Mouse (Mus musculus) neutrophil, adult 59 days (primary cell): ENCODE measurements around the gene Kif5a. TPM values are rescaled to one million over a fixed set of nuclear protein-coding genes. Genes with fewer than 3 reads are reported as not detected.

Experiments used
- total RNA-seq, 2 experiments: library from RNA; stranded (reverse); gene quantifications; 1 replicate in 1 of 2; 2 replicates in 1 of 2; pipeline ENCODE4 v1.2.4; 2023

Gene Kif5a
- total RNA-seq = under 1 TPM; 0.26 to 0.58 TPM

DNA sequence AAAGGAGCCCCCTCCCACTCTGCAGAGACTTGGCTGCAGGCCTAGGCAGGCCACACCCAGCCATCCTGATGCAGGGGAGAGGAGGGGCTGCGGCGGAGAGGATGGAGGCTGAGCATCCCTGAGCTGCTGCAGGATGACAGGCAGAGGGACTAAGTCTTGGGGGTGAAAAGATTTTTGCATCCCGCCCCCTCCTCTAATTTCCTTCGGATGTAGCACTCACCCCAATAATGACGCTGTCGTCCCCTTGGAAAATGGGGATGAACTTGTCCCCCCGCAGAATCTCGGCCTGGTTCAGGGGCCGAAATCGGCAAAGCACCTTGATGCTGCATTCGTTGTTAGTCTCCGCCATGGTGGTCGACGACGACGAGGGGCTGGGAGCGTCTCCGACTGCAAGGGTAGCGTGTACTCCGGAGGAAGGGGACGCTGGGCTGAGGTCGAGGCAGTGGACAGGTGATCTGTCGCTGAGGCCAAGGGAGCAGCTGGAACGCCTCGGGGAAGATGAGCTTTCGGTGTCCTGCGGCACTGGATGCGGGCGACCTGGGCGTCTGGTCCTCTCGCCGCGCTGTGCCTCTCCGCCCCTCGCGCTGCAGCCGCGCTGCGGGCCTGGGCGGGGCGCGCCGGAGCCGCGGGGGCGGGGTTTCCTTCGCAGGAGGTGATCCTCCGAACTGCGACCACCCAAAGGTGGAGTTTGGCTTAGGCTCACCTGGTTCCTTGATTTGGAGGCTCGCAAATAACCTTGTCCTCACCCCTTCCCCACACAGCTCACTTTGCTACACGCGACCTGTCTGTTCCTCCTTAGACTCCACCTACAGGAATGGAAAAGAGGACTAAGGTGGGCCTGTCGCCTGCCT lies at the start of gene Kif5a:
Gene Kif5a, minus strand, starts transcription at position 801 of the 851 bp plus-strand sequence.

DNA sequence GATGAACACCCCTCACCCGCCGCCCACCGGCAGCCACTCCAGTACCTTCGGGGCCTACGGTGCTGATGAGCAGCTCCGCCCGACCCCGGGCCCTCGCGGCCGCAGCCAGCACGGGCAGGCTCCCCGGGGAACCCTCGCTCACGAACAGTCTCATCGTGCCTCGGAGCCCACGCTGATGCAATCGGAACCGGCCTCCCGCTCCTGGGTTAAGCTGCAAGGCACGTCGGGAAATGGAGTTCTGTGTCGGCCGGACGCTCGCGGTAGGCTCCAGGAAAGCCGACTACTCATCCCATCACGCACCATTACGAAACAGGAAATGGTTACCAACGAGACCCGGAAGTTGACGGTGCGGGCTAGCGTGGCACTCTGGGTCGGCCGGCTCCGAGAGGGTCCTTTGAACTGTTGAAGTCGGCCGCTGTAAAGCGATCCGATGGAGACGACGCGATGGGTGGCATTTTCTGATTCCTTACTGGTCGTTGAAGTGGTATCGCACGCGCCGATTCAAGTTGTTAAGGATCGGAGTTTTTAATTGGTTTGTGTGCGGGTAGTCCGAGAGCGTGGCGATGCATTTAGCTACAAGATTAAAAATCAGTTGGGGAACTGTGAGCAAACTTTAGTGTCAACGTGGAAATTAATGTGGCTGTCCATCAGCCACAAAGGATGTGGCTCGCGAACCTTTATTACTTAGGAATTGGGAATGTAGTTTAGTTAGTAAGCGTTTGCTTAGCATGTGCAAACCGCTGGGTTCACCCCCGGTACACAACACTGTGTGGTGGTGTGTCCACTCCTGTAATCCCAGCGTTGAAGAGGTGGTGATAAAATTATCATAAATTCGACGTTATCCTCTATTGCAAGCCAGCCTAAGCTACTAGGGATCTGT lies 48.6 kb upstream of the Kif5a start, which contains the start of gene Mars:
Gene Mars, minus strand, starts transcription at position 311 of the 880 bp plus-strand sequence.

DNA sequence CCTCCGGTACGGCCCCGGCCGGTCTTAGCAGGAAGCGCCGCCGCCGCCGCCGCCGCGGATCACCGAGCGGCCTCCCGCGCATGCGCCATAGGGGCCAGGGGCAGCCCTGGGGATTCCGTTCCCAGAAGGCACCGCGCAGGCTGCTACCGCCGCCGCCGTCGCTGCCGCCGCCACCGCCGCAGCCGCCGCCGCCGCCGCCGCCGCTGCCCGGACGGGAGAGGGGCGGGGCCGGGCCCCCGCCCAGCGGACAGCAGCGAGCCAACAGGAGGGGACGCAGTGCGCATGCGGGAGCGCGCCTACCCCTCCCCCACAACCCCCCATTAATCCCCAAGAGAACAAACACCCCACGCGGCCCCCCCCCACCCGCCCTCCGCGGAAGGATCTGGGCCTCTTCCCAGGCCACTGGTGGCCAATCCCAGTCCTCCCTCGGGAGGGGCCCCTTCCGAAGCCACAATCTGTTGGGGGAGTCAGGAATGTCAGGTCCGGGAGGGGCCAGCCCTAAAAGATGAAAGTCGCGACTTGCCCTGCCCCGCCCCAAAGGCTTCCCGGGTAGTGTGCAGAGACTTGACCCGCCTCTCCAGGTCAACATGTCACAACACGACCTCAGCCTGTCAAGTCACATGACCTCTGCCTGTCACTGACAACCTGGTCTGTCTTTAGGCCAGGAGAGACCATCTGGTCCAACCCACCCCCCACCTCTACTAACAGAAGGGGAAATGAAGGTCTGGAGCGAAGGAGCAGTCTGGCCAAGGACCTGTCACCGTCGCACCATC lies 25.8 kb upstream of the Kif5a start, which contains the start of gene Mbd6:
Gene Mbd6, minus strand, starts transcription at position 219 of the 773 bp plus-strand sequence.

GRCm38 (mm10) chr10:127266112-127267091 lies 3.3 kb upstream of the Kif5a start, which contains the start of gene Dctn2:
TSS of gene Dctn2 (plus strand) at chr10:127266368.

GRCm38 (mm10) chr10:127211414-127211854 lies 51.7 kb downstream of the Kif5a start, which contains the start of gene Pip4k2c:
TSS of gene Pip4k2c (minus strand) at chr10:127211585.

GRCm38 (mm10) chr10:127195328-127196129 lies 67.6 kb downstream of the Kif5a start, which contains the start of gene Dtx3:
TSS of gene Dtx3 (minus strand) at chr10:127195728.

GRCm38 (mm10) chr10:127189651-127190381 lies 73.3 kb downstream of the Kif5a start, which contains the start of gene Arhgef25:
TSS of gene Arhgef25 (minus strand) at chr10:127190083.

DNA sequence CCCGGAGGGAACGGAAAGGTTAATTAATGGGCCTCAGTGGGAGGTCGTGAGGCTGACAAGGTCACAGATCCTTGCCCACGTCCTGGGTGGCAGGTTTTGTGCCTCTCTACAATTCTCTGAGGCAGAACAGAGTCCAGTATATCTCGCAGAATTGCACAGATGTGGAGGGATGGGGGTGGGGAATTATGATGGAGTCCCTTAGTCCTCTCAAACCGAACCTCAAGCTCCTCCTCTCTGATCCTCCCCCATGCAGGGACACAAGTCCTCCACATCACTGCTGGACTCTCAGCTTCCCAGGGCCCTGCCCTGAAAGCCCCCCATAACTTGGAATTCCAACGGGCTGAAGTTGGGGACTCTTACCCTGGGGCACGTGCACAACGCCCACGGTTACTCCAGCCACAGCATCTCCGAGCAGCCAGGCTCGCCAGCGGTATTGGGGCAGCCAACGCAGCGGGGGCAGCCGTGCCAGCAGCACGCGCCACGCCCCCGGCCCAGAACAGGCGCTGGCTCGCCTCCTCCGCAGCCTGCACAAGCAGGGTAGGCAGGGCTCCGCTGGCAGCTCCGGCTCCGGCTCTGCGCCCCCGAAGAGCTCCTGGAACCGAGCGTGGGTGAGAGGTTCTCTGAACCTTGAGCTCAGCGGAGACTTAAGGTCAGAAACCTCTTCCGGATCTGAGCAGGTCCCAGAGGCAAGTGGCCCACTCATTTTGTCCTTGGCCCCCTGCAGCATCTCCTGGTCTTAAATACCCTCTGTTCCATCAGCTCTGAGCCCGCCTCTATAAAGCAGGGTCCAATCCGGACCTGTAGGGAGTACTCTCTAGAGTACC lies 83.1 kb downstream of the Kif5a start, which contains the start of gene Slc26a10:
Gene Slc26a10, minus strand, starts transcription at position 775 of the 824 bp plus-strand sequence.

Other genes starting within 250 kb of the Kif5a start
- gene Tsfm, start 232.5 kb downstream of the Kif5a start, total RNA-seq = 10 to 100 TPM; 10.6 to 12.4 TPM
- 1 to 10 TPM; 4.9 to 5.1 TPM for gene Mettl1, start 221.9 kb downstream of the Kif5a start, total RNA-seq
- gene Eef1akmt3, start 221.8 kb downstream of the Kif5a start, total RNA-seq = under 1 TPM in 1 of 2 experiments, not detected in 1; 0.24 TPM
- gene Cyp27b1, start 215.1 kb downstream of the Kif5a start, total RNA-seq = under 1 TPM in 1 of 2 experiments, not detected in 1; 0.73 TPM
- gene March9, start 203.2 kb downstream of the Kif5a start, total RNA-seq = under 1 TPM in 1 of 2 experiments, not detected in 1; 0.11 TPM
- 100 to 1,000 TPM; 114 to 127 TPM for gene Cdk4, start 199.8 kb downstream of the Kif5a start, total RNA-seq
- 10 to 100 TPM; 22.0 to 22.1 TPM for gene Tspan31, start 193.1 kb downstream of the Kif5a start, total RNA-seq
- 10 to 100 TPM; 43.8 to 49.3 TPM for gene Agap2, start 188.1 kb downstream of the Kif5a start, total RNA-seq
- gene Os9, start 142.2 kb downstream of the Kif5a start, total RNA-seq = 100 to 1,000 TPM; 106 to 107 TPM
- 100 to 1,000 TPM; 104 to 113 TPM for gene B4galnt1, start 98.1 kb downstream of the Kif5a start, total RNA-seq
- gene Slc26a10, start 82.7 kb downstream of the Kif5a start, total RNA-seq = not detected
- gene Arhgef25, start 73.3 kb downstream of the Kif5a start, total RNA-seq = under 1 TPM; 0.56 to 0.73 TPM
- gene Dtx3, start 67.6 kb downstream of the Kif5a start, total RNA-seq = 10 to 100 TPM; 13.1 to 15.4 TPM
- gene Pip4k2c, start 51.8 kb downstream of the Kif5a start, total RNA-seq = 10 to 100 TPM; 27.5 to 28.8 TPM
- gene Dctn2, start 3.0 kb upstream of the Kif5a start, total RNA-seq = 100 to 1,000 TPM; 106 to 116 TPM
- gene Mbd6, start 25.7 kb upstream of the Kif5a start, total RNA-seq = 100 to 1,000 TPM; 141 to 142 TPM
- 10 to 100 TPM; 35.8 to 38.0 TPM for gene Mars, start 48.4 kb upstream of the Kif5a start, total RNA-seq
- 100 to 1,000 TPM; 264 to 270 TPM for gene Arhgap9, start 58.6 kb upstream of the Kif5a start, total RNA-seq
- gene Gli1, start 78.6 kb upstream of the Kif5a start, total RNA-seq = not detected
- gene Inhbe, start 91.1 kb upstream of the Kif5a start, total RNA-seq = not detected
- gene Inhbc, start 107.1 kb upstream of the Kif5a start, total RNA-seq = not detected
- 100 to 1,000 TPM in 1 of 2 experiments, 10 to 100 TPM in 1; 88.4 to 109 TPM for gene R3hdm2, start 117.0 kb upstream of the Kif5a start, total RNA-seq
- gene Stac3, start 238.3 kb upstream of the Kif5a start, total RNA-seq = 1 to 10 TPM; 1.7 to 4.4 TPM